Mouse (Mus musculus) cerebellum, adult 2 months (tissue): Measurements from ENCODE around the gene St3gal5. TPM values are rescaled to one million over a fixed set of nuclear protein-coding genes. Genes with fewer than 3 reads are reported as not detected.
"Not testable (repeated sequence)": the region's sequence is repeated elsewhere in the genome, so short reads cannot be mapped to it uniquely, and the experiment has no call there.

Experiments used
- DNase-seq, 2 experiments: peaks; one replicate each; pipeline ENCODE4 v3.0.0; 2021
- H3K27ac ChIP-seq: fragments of 200-500 bp; 2 replicates; pipeline ENCODE4 v1.5.1; 2012; ENCODE audit warnings: low read length, control low read depth, inconsistent platforms; ENCODE audit not compliant: insufficient read depth
- H3K27me3 ChIP-seq: fragments of 200-500 bp; 2 replicates; pipeline ENCODE4 v1.6.1; 2012; ENCODE audit warnings: inconsistent platforms, mild to moderate bottlenecking, low read length, moderate library complexity; ENCODE audit not compliant: control insufficient read depth, insufficient read depth
- H3K4me1 ChIP-seq: fragments of 200-500 bp; 2 replicates; pipeline ENCODE4 v1.6.1; 2011; ENCODE audit warnings: low read length; ENCODE audit not compliant: control insufficient read depth, insufficient read depth
- H3K4me3 ChIP-seq: fragments of 200-500 bp; replicated peaks from 2 replicates; pipeline ENCODE3; 2011; ENCODE audit warnings: mild to moderate bottlenecking, low read depth, low read length, control low read depth; ENCODE audit not compliant: insufficient read depth
- CTCF ChIP-seq: fragments of 200-500 bp; IDR thresholded peaks from 2 replicates; pipeline ENCODE4 v1.5.1; 2011; ENCODE audit warnings: low read depth, mild to moderate bottlenecking, control low read depth, low read length, moderate library complexity, borderline replicate concordance; ENCODE audit not compliant: insufficient read depth
- POLR2A ChIP-seq: fragments of 200-500 bp; IDR thresholded peaks from 2 replicates; pipeline ENCODE4 v1.6.1; 2011; ENCODE audit warnings: low read length, control low read depth, borderline replicate concordance; ENCODE audit not compliant: insufficient read depth
- WGBS: fragments of 180-500 bp; shearing (Covaris S2); methylation state at CpG from one replicate; pipeline ENCODE4 v1.1.7; 2018; 5-methylcytosine and 5-hydroxymethylcytosine counted together
- polyA plus RNA-seq: library from polyadenylated mRNA; depleted of rRNA; stranded (reverse); fragments of >200 nt; gene quantifications from 2 replicates; pipeline ENCODE4 v1.2.3, GENCODE M21; 2012; rRNA removed

Gene St3gal5
- 129 TPM in 2 replicates for polyA plus RNA-seq

- DNase-seq, result peak; percentile 92 to 94
- under 1% methylated on average over 71 of the region's 81 CpGs for WGBS
Measured at GRCm38 (mm10) chr6:72097181-72097995, at the start of gene St3gal5. Gene St3gal5 (plus strand): TSS chr6:72097592.

GRCm38 (mm10) chr6:72048643-72049042, 48.7 kb upstream of the St3gal5 start:
- TF ChIP-seq POLR2A (no peak), CTCF (no peak)
- no peak for DNase-seq
- H3K4me1 ChIP-seq, result peaks cover 4% of the 10 kb centered on the region
- no peaks in the 10 kb centered on the region for H3K27me3 ChIP-seq
- H3K4me3 ChIP-seq, result no peak overlapping the region
- 93% methylated on average over 5 of the region's 5 CpGs for WGBS
- no peak overlapping the region for H3K27ac ChIP-seq

More at GRCm38 (mm10) chr6:72097181-72097995, at the start of gene St3gal5:
- H3K27me3 ChIP-seq, result no peaks in the 10 kb centered on the region
- H3K4me3 ChIP-seq, result peak within 1 kb of the TSS; percentile 99
- peak within 1 kb of the TSS; percentile 99 for H3K27ac ChIP-seq
- peak; percentile 41; the same call in 1 of the 2 replicates for TF ChIP-seq POLR2A
- TF ChIP-seq CTCF, result no peak
- H3K4me1 ChIP-seq, result peaks cover 9% of the 10 kb centered on the region

GRCm38 (mm10) chr6:72049941-72050340, 47.5 kb upstream of the St3gal5 start:
- 77% methylated on average over 6 of the region's 6 CpGs for WGBS
- no peak overlapping the region for H3K27ac ChIP-seq
- TF ChIP-seq POLR2A (no peak), CTCF (no peak)

DNA sequence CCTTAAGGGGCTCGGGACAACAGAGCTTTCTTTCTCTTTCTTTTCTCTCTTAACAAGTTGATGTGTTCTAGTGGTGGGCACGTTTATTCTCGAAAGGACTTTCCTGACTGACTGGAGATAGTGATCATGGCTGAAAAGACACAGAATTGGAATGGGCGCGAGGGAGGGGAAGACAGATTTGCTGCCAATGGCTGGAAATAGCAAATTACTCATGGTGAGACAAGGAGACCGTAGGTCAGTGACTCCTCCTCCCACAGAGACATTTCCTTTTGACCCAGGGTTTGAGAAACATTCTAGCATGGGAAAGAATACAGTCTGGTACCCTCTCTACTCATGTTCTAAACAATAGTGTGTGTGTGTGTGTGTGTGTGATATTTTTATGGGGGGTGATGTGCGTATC, 46.6 kb upstream of the St3gal5 start:
- H3K27me3 ChIP-seq, result no peaks in the 10 kb centered on the region
- H3K4me1 ChIP-seq, result no peaks in the 10 kb centered on the region; the same call in 1 of the 2 replicates
- H3K4me3 ChIP-seq, result no peak overlapping the region
- TF ChIP-seq CTCF, result no peak
- TF ChIP-seq POLR2A, result no peak
- no peak for DNase-seq
- 36% methylated on average over 7 of the region's 7 CpGs for WGBS
- H3K27ac ChIP-seq, result no peak overlapping the region

More at GRCm38 (mm10) chr6:72049941-72050340, 47.5 kb upstream of the St3gal5 start:
- Histone ChIP-seq H3K27me3 (no peaks in the 10 kb centered on the region), H3K4me3 (no peak overlapping the region), H3K4me1 (no peaks in the 10 kb centered on the region; the same call in none of the 2 replicates)
- DNase-seq, result no peak

DNA sequence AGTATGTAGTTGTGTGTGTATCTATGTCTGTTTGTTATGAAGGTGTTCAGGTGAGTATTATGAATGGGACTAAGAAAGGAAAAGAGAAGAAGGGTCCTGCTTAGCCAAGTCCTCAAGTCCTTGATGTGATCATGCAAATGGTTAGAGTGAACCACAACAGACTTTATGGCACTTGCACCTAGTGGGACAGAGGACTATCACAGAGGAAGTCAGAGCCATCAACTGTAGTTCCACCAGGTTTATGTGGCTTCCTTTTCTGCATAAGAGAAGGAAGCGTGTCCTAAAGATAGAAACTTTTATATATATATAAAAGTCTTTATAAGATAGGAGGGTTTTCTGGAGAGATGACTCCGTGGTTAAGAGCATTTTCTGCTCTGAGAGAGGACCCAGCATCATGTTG, 46.1 kb upstream of the St3gal5 start:
- TF ChIP-seq POLR2A (no peak), CTCF (no peak)
- Histone ChIP-seq H3K27me3 (no peaks in the 10 kb centered on the region), H3K4me1 (no peaks in the 10 kb centered on the region; the same call in 1 of the 2 replicates), H3K27ac (no peak overlapping the region), H3K4me3 (no peak overlapping the region)
- WGBS, result 92% methylated on average over 2 of the region's 2 CpGs
- no peak for DNase-seq

GRCm38 (mm10) chr6:72051757-72052156, 45.6 kb upstream of the St3gal5 start:
- WGBS, result 70% methylated on average over 6 of the region's 6 CpGs
- TF ChIP-seq CTCF, result no peak
- no peak for TF ChIP-seq POLR2A
- DNase-seq, result no peak
- H3K4me1 ChIP-seq, result no peaks in the 10 kb centered on the region; the same call in 1 of the 2 replicates
- H3K27ac ChIP-seq, result no peak overlapping the region
- no peak overlapping the region for H3K4me3 ChIP-seq
- H3K27me3 ChIP-seq, result no peaks in the 10 kb centered on the region

- Histone ChIP-seq H3K27ac (no peak overlapping the region), H3K4me3 (no peak overlapping the region), H3K4me1 (no peaks in the 10 kb centered on the region; the same call in 1 of the 2 replicates), H3K27me3 (no peaks in the 10 kb centered on the region)
- 94% methylated on average over 2 of the region's 2 CpGs for WGBS
- no peak for TF ChIP-seq POLR2A
- no peak for TF ChIP-seq CTCF
- DNase-seq, result no peak
Measured at GRCm38 (mm10) chr6:72056548-72056947, 40.8 kb upstream of the St3gal5 start.

DNA sequence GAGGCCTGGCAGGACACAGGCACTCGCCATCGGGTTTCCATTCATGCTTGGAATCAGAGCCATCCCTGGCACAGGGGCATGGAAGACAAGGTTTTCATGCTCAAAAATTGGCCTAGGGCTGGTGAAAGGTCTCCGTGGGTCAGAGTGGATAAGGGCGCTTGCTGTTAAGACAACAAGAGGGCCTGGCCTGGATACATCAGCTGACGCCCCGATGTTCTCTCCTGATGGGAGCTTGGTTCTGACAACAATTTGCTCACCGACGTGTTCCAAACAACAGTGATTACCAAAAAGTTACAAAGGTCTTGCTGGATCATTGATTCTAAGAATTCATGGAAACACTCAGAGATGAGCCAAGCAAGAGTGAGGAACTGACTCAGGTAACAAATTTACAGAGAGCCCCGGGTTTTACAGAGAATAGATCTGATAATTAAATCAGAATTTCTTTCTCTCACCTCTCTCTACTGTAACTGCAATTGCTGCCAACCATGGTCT, 38.9 kb upstream of the St3gal5 start:
- TF ChIP-seq POLR2A, result no peak
- TF ChIP-seq CTCF, result no peak
- Histone ChIP-seq H3K27ac (no peak overlapping the region), H3K4me1 (no peaks in the 10 kb centered on the region), H3K4me3 (no peak overlapping the region), H3K27me3 (no peaks in the 10 kb centered on the region)
- 47% methylated on average over 9 of the region's 9 CpGs for WGBS
- no peak for DNase-seq

- H3K4me3 ChIP-seq, H3K27ac ChIP-seq, DNase-seq, H3K4me1 ChIP-seq, H3K27me3 ChIP-seq: not testable (repeated sequence)
- 55% methylated on average over 10 of the region's 10 CpGs for WGBS
Measured at GRCm38 (mm10) chr6:72060677-72061076, 36.7 kb upstream of the St3gal5 start.
